Mouse (Mus musculus) ES-E14 (cell line): ENCODE results near the gene Clstn3. TPM values are rescaled to one million over a fixed set of nuclear protein-coding genes. Genes with fewer than 3 reads are reported as not detected.
"Not testable (repeated sequence)": the region's sequence is repeated elsewhere in the genome, so short reads cannot be mapped to it uniquely, and the experiment has no call there.

ENCODE experiments used
- DNase-seq: peaks from one replicate; pipeline ENCODE4 v3.0.0-alpha.2; 2013; ENCODE audit warnings: low read depth, low spot score
- H3K27ac ChIP-seq: 2 replicates; pipeline ENCODE4 v1.5.1; 2012; ENCODE audit warnings: low read depth, mild to moderate bottlenecking, low read length, moderate library complexity, mixed read lengths; ENCODE audit not compliant: poor library complexity, insufficient read depth, severe bottlenecking
- H3K36me3 ChIP-seq: 2 replicates; pipeline ENCODE4 v1.6.1; 2012; ENCODE audit warnings: mild to moderate bottlenecking, low read length, moderate library complexity, mixed read lengths; ENCODE audit not compliant: control insufficient read depth, poor library complexity, insufficient read depth, severe bottlenecking
- H3K4me1 ChIP-seq, 2 experiments: fragments of 150-350 bp in 1 of 2; sonication (generic) in 1 of 2; 2 replicates each; pipeline ENCODE4 v1.6.1; 2012; ENCODE audit warnings: low read length in 2 of 2, mild to moderate bottlenecking in 1 of 2, mixed read lengths in 1 of 2; ENCODE audit not compliant: control insufficient read depth in 2 of 2, insufficient read depth in 2 of 2, poor library complexity in 1 of 2
- H3K4me3 ChIP-seq, 2 experiments: fragments of 150-350 bp in 1 of 2; sonication (generic) in 1 of 2; 2 replicates each; pipeline ENCODE4 v1.5.1; 2012; ENCODE audit warnings: low read length in 2 of 2, low read depth in 1 of 2, mild to moderate bottlenecking in 1 of 2, mixed read lengths in 1 of 2; ENCODE audit not compliant: insufficient read depth in 1 of 2, poor library complexity in 1 of 2, severe bottlenecking in 1 of 2
- H3K9ac ChIP-seq: 2 replicates; pipeline ENCODE4 v1.6.1; 2012; ENCODE audit warnings: low read depth, mild to moderate bottlenecking, low read length, mixed read lengths; ENCODE audit not compliant: poor library complexity, insufficient read depth, severe bottlenecking
- H3K9me3 ChIP-seq: fragments of 150-350 bp; sonication (generic); 2 replicates; pipeline ENCODE4 v1.6.1; 2012; ENCODE audit warnings: low read depth, mild to moderate bottlenecking, low read length; ENCODE audit not compliant: control insufficient read depth, insufficient read depth
- CHD2 ChIP-seq: IDR thresholded peaks from 2 replicates; pipeline ENCODE4 v1.6.1; 2014; ENCODE audit warnings: mild to moderate bottlenecking, low read depth, low read length, inconsistent platforms
- HCFC1 ChIP-seq: IDR thresholded peaks from 2 replicates; pipeline ENCODE4 v1.6.1; 2012; ENCODE audit warnings: low read length, inconsistent platforms, borderline replicate concordance; ENCODE audit not compliant: insufficient read depth
- MAFK ChIP-seq: IDR thresholded peaks from 2 replicates; pipeline ENCODE4 v1.6.1; 2014; ENCODE audit warnings: mild to moderate bottlenecking, low read depth, low read length, inconsistent platforms; ENCODE audit not compliant: insufficient read depth
- ZC3H11A ChIP-seq: IDR thresholded peaks from 2 replicates; pipeline ENCODE4 v1.6.1; 2012; ENCODE audit warnings: low read depth, mild to moderate bottlenecking, inconsistent platforms, low read length, borderline replicate concordance
- ZNF384 ChIP-seq: IDR thresholded peaks from 2 replicates; pipeline ENCODE4 v1.6.1; 2012; ENCODE audit warnings: low read depth, low read length, inconsistent platforms
- in situ Hi-C, 2 experiments: fragments of 600-800 bp; cut with MboI; formaldehyde crosslinking; loops; one replicate each; pipeline ENCODE4 v1.15.1; 2025; ENCODE audit warnings: low sequenced_read_pairs in 2 of 2, inconsistent platforms in 1 of 2; ENCODE audit not compliant: unreplicated experiment in 2 of 2
- total RNA-seq: library from RNA; depleted of rRNA; stranded (reverse); fragments of 300-350 nt; gene quantifications from 2 replicates; pipeline ENCODE4 v1.2.3, GENCODE M21; 2012; rRNA removed

Gene Clstn3
- total RNA-seq = 37.0 and 79.2 TPM in 2 replicates

- H3K9ac ChIP-seq = peak within 1 kb of the TSS; percentile 58
- H3K36me3 ChIP-seq = no peaks in the 10 kb centered on the region
- in situ Hi-C loops = no loop called here
- H3K4me3 ChIP-seq = peak within 1 kb of the TSS; percentile 63 to 68
- TF ChIP-seq ZC3H11A (no peak), ZNF384 (no peak), CHD2 (peak; percentile 81; the same call in 1 of the 2 replicates)
- H3K27ac ChIP-seq = no peak within 1 kb of the TSS
- no peaks in the 10 kb centered on the region for H3K9me3 ChIP-seq
- peaks cover 0 to 2% of the 10 kb centered on the region in 2 experiments; a peak in 1 of 4 replicates for H3K4me1 ChIP-seq
- DNase-seq = no peak
Measured at GRCm38 (mm10) chr6:124464305-124465271, at the start of gene Clstn3. Clstn3 (minus strand) TSS chr6:124464794.

DNA sequence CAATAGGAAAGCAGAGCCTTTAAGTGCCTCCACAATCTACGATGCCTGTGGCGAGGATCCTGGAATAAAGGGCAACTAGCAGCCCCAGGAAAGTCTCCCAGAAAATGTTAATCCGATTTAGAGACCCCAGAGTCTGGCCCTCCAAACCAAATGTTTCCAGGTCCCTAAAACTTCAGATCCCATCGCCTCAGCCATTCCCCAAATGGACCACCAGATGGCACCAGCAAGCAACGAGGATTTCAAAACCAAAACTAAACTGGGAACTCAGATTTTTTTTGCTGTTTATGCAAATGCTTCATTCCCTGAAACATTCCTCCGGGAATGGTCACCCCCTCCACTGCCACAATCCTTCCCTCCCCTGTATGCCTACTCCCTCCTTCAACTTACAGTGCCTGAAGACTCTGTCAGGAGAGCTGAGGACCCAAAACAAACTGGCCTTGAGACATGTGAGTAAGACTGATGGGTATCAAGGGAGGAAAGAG lies 47.8 kb upstream of the Clstn3 start, which contains the start of gene C1ra:
Gene C1ra (plus strand): TSS at position 51 of the 482 bp plus-strand sequence.
- H3K4me3 ChIP-seq = no peak within 1 kb of the TSS

DNA sequence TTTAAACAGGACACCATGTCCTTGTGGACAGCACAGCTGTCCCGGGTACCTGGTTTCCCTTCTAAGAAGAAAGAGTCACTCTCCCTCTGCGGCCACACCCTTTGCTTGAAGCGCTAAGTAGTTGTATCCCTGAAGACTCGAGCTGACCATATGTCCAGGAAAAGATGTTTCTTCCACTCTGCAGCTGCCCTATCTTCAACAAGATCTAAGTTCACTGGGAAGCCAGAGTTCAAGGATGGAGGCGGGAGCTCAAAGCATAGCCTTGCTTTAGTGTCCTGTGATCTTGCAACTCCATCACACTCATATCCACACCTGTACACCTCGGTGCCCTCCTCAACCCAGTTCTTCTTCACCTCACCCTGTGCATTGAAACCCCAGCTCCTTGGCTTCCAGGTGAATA lies 47.3 kb upstream of the Clstn3 start:
- no peak for DNase-seq
- in situ Hi-C loops = no loop called here
- H3K4me1 ChIP-seq = peaks cover 0 to 7% of the 10 kb centered on the region in 2 experiments; a peak in 1 of 4 replicates
- H3K27ac ChIP-seq = no peak overlapping the region
- no peaks in the 10 kb centered on the region for H3K9me3 ChIP-seq
- no peak overlapping the region for H3K4me3 ChIP-seq
- H3K36me3 ChIP-seq = no peaks in the 10 kb centered on the region
- H3K9ac ChIP-seq = no peak overlapping the region
- TF ChIP-seq CHD2 (no peak), ZC3H11A (no peak), MAFK (no peak)

More for the DNA sequence above, 47.8 kb upstream of the Clstn3 start, which contains the start of gene C1ra:
- in situ Hi-C loops = no loop called here
- Histone ChIP-seq H3K9ac (no peak within 1 kb of the TSS), H3K36me3 (no peaks in the 10 kb centered on the region), H3K4me1 (peaks cover 0 to 7% of the 10 kb centered on the region in 2 experiments; a peak in 1 of 4 replicates), H3K9me3 (no peaks in the 10 kb centered on the region), H3K27ac (no peak within 1 kb of the TSS)
- DNase-seq = no peak
- TF ChIP-seq ZNF384 (peak; percentile 69), MAFK (no peak)

DNA sequence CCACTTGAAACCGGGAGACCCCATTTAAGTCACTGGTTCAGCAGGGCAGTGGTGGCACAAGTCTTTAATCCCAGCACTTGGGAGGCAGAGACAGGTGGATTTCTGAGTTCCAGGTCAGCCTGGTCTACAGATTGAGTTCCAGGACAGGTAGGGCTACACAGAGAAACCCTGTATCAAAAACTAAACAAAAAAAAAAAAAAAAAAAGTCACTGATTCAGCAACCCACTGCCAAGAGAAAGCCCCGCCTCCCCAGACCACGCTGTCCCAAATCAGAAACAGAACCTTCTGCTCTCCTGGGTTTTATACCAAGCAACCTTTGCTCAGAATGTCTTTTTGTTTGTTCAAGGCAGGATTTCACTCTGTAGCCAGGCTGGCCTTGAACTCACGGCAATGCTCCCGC lies 44.6 kb upstream of the Clstn3 start:
- H3K36me3 ChIP-seq, in situ Hi-C loops, H3K9me3 ChIP-seq, H3K4me1 ChIP-seq, DNase-seq, H3K4me3 ChIP-seq, H3K9ac ChIP-seq, H3K27ac ChIP-seq: not testable (repeated sequence)

DNA sequence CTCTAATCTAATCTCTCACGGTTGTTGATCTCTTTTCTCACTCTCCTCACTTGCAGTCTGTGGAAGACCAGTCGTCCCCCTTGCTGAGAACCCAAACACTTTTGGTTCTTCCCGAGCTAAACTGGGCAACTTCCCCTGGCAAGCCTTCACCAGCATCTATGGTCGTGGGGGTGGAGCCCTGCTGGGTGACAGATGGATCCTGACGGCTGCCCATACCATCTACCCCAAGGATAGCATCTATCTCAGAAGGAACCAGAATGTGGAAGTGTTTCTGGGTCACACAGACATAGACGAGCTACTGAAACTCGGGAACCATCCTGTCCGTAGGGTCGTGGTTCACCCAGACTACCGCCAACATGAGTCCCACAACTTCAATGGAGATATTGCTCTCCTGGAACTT lies 43.7 kb upstream of the Clstn3 start:
- H3K4me1 ChIP-seq = peaks cover 0 to 9% of the 10 kb centered on the region in 2 experiments; a peak in 2 of 4 replicates
- no peak overlapping the region for H3K27ac ChIP-seq
- H3K4me3 ChIP-seq = no peak overlapping the region
- DNase-seq = no peak
- no peaks in the 10 kb centered on the region for H3K36me3 ChIP-seq
- in situ Hi-C loops = no loop called here
- no peaks in the 10 kb centered on the region for H3K9me3 ChIP-seq
- no peak for TF ChIP-seq MAFK
- TF ChIP-seq ZC3H11A = no peak
- TF ChIP-seq HCFC1 = no peak
- TF ChIP-seq ZNF384 = no peak
- no peak for TF ChIP-seq CHD2
- no peak overlapping the region for H3K9ac ChIP-seq
